Mouse (Mus musculus) embryonic facial prominence, embryonic 15.5 days (tissue): Measurements from ENCODE around the gene Srl. TPM values are rescaled to one million over a fixed set of nuclear protein-coding genes. Genes with fewer than 3 reads are reported as not detected.
A peak's percentile ranks its signal among the peaks of the same experiment; 100 is the strongest.
"Not testable (repeated sequence)": the region's sequence is repeated elsewhere in the genome, so short reads cannot be mapped to it uniquely, and the experiment has no call there.

Experiments
- ATAC-seq: fragments of 200-750 bp; cut with Nextera tagmentation; 2 replicates; pipeline ENCODE4 v1.8.0; 2017; ENCODE audit warnings: low read depth, moderate TSS enrichment; ENCODE audit not compliant: insufficient number of reproducible peaks, low FRiP score, low TSS enrichment
- H3K27ac ChIP-seq: fragments of 300-500 bp; sonication (generic); replicated peaks from 2 replicates; pipeline ENCODE4 v1.5.1; 2015; ENCODE audit warnings: mild to moderate bottlenecking, inconsistent platforms
- H3K27me3 ChIP-seq: fragments of 300-500 bp; sonication (generic); 2 replicates; pipeline ENCODE4 v1.6.1; 2015; ENCODE audit warnings: inconsistent platforms
- H3K36me3 ChIP-seq: fragments of 300-500 bp; sonication (generic); 2 replicates; pipeline ENCODE4 v1.6.1; 2015; ENCODE audit warnings: mild to moderate bottlenecking, inconsistent platforms
- H3K4me1 ChIP-seq: fragments of 300-500 bp; sonication (generic); 2 replicates; pipeline ENCODE4 v1.6.1; 2015; ENCODE audit warnings: inconsistent platforms
- H3K4me2 ChIP-seq: fragments of 300-500 bp; sonication (generic); replicated peaks from 2 replicates; pipeline ENCODE4 v1.6.1; 2015; ENCODE audit warnings: mild to moderate bottlenecking, inconsistent platforms
- H3K4me3 ChIP-seq: fragments of 300-500 bp; sonication (generic); replicated peaks from 2 replicates; pipeline ENCODE4 v1.5.1; 2015; ENCODE audit warnings: mild to moderate bottlenecking, inconsistent platforms
- H3K9ac ChIP-seq: fragments of 300-500 bp; sonication (generic); 2 replicates; pipeline ENCODE4 v1.6.1; 2015; ENCODE audit warnings: inconsistent platforms
- H3K9me3 ChIP-seq: fragments of 300-500 bp; sonication (generic); replicated peaks from 2 replicates; pipeline ENCODE4 v1.6.1; 2016; ENCODE audit warnings: inconsistent platforms
- WGBS: fragments of 180-500 bp; shearing (Covaris S2); methylation state at CpG from one replicate; pipeline ENCODE4 v1.1.7; 2015; 5-methylcytosine and 5-hydroxymethylcytosine counted together
- polyA plus RNA-seq: library from polyadenylated mRNA; unstranded; fragments of >200 nt; fragmentation: Nextera tagmentation; extraction: Ambion mirVana; gene quantifications from 2 replicates; pipeline ENCODE4 v1.2.1, GENCODE M21; 2015

The Srl gene
- polyA plus RNA-seq, 1 experiment from 2014 or later = 42.1 TPM

DNA sequence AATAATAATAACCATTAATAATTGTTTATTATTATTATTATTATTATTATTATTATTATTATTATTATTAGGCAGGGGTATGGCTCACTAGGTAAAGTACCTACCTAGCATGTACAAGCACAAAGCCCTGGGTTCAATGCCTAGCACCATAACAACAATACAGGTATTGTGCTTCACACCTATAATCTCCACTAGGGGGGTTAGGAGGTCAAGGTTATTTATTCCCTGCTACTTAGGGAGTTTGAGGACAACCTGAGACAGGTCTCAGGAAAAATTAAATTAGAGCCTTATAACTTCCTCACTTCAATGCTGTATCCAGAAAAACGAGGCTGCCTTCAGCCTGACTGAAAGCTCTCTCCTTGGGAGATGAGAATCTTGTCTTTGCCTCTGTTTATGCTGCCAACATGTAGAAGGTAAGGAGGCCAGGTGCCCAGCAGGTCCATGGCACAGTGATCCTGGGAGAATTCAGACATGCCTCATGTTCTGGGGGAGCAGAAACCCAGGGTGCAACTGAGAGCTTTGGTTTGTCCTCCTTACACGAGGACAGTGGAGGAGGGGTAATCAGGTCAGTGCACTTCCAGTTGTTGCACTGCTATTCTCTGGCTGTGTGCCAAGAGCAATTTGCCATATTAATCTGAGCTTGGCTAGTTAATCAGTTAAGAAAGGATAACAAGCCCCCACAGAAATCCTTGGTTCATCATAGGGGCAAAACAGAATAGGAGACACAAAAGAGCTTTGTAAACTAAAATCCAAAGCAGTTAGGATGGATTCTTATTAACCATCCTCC lies 48.6 kb downstream of the Srl start:
- Histone ChIP-seq H3K27me3 (no peaks in the 10 kb centered on the region), H3K4me1 (peaks cover 4% of the 10 kb centered on the region), H3K9ac (no peak overlapping the region), H3K4me2 (no peak overlapping the region), H3K4me3 (no peak overlapping the region), H3K27ac (no peak overlapping the region), H3K9me3 (no peaks in the 10 kb centered on the region), H3K36me3 (peaks cover 2% of the 10 kb centered on the region; the same call in 1 of the 2 replicates)
- ATAC-seq = no peak
- WGBS = 51% methylated on average over 2 of the region's 2 CpGs

DNA sequence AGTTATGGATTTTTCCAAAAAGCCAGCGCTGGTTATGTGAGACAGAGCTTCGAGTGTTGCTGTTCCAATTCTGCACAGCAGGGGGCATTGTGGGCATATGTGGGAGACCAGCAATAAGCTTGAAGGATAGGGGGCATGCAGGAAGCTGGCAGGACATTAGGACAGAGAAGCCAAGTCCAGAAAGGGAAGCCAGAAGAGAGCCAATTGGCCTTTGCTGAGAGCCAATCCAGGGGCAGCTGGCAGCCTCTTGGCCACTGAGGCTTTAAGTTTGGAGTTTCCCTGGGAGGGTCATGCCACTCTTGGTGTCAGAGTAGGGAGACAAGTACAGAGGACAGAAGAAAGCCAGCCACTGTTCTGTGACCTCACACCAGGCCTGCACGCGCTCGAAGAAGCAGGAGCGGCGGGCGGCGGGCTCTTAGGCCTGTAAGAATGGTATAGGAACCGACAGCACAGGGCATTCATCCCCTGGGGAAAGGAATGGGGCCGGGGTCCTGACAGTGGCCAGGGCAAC lies 52.4 kb downstream of the Srl start:
- Histone ChIP-seq H3K36me3 (peaks cover 9% of the 10 kb centered on the region), H3K4me3 (no peak overlapping the region), H3K4me1 (peaks cover 4% of the 10 kb centered on the region), H3K9me3 (no peaks in the 10 kb centered on the region), H3K9ac (no peak overlapping the region), H3K27me3 (no peaks in the 10 kb centered on the region), H3K4me2 (no peak overlapping the region), H3K27ac (peak overlapping the region; percentile 60; the same call in 1 of the 2 replicates)
- peak; percentile 55 for ATAC-seq
- WGBS = 61% methylated on average over 11 of the region's 11 CpGs

- WGBS = 75% methylated on average over 5 of the region's 5 CpGs
- Histone ChIP-seq H3K36me3 (peaks cover 16% of the 10 kb centered on the region), H3K9me3 (no peaks in the 10 kb centered on the region), H3K4me2 (no peak overlapping the region), H3K9ac (no peak overlapping the region), H3K27ac (no peak overlapping the region), H3K27me3 (no peaks in the 10 kb centered on the region), H3K4me3 (no peak overlapping the region), H3K4me1 (no peaks in the 10 kb centered on the region)
- ATAC-seq = no peak
Observed at GRCm38 (mm10) chr16:4480616-4481265, 60.9 kb downstream of the Srl start.

DNA sequence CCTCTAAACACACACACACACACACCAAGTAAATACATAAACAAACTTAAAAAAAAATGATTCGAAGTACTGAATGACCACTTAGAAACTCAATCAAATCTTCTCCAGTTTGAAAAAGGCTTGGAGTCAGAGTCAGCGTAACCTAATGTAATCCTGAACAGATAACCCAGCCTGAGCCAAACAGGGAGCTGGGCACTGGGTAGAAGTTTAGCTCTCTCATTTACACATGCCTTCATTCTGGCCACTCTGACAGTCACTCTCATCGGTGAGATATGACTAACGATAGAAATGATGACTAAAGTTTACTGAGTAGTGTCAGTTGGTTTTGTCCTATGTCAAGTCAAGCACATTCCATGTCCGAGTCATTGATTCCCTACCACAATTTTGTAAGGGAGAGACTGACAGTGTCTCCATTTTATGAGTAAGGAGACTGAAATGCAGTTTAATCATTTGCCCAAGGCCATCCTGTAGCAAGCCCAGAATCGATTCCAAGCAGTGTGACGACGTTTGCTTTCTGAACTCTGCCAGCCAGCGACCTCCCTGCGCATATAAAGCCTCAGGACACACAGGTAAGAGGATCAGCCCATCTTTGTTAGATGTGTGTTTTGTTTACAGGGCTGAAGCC lies 63.9 kb downstream of the Srl start:
- WGBS = 73% methylated on average over 10 of the region's 10 CpGs
- no peaks in the 10 kb centered on the region for H3K27me3 ChIP-seq

DNA sequence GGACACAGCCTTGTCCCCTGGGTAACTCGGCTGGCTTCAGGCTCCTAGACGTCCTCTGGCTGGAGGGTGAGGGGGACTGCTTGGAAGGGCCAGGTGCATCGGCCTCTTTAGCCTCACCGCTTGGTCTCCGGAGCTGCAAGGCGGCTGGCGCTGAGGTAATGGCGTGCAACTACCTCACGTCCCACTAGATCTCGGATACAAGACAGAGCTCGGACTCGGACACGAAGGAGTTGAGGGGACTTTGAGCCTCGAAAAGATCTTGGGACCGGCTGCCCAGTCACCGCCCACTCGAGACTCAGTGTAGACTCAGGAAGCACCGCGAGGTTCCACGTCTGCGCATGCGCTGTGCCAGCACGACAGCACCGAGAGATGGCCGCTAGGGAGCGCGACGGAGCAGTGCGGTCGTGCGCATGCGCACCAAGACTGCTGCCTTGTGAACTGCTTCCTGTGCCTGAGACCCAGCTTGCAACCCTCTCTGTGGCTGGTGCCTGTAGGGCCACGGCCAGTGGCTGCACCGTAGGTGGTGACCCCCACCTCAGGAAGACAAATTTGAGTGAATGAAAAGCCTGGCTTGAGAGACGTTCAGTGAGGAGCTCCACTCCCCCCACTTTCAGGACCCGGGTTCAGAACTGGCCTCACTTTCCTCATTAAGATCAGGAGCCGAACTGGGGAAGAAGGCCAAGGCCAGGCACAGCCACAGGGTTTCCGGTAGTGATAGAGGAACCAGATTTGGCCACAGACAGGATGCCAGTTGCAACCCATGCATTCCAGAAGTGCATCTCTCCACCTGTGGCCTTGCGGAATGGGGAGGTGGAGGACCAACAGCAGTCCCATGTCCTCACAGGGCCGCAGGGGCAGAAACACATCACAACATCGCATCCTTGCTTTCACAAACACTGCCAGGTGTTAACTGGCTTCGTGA lies 66.5 kb downstream of the Srl start:
- H3K27me3 ChIP-seq = no peaks in the 10 kb centered on the region
- 0 out of 2 replicates have a peak, but pooled peaks cover 4% of the 10 kb centered on the region for H3K36me3 ChIP-seq
- peak overlapping the region; percentile 63 for H3K9ac ChIP-seq
- H3K4me1 ChIP-seq = peaks cover 15% of the 10 kb centered on the region; the same call in 1 of the 2 replicates
- peak overlapping the region; percentile 78 for H3K27ac ChIP-seq
- peak; percentile 91 for ATAC-seq
- WGBS = 15% methylated on average over 42 of the region's 42 CpGs
- no peaks in the 10 kb centered on the region for H3K9me3 ChIP-seq
- peak overlapping the region; percentile 59 for H3K4me3 ChIP-seq
- peak overlapping the region; percentile 80 for H3K4me2 ChIP-seq

More for the DNA sequence above, 63.9 kb downstream of the Srl start:
- Histone ChIP-seq H3K4me2 (no peak overlapping the region), H3K4me1 (peaks cover 14% of the 10 kb centered on the region; the same call in 1 of the 2 replicates), H3K4me3 (no peak overlapping the region), H3K9ac (no peak overlapping the region), H3K36me3 (peaks cover 10% of the 10 kb centered on the region; the same call in 1 of the 2 replicates), H3K9me3 (no peaks in the 10 kb centered on the region), H3K27ac (no peak overlapping the region)
- no peak for ATAC-seq

GRCm38 (mm10) chr16:4474040-4474881 lies 67.4 kb downstream of the Srl start:
- H3K9me3 ChIP-seq, H3K27me3 ChIP-seq, H3K36me3 ChIP-seq: not testable (repeated sequence)
- Histone ChIP-seq H3K9ac (peak overlapping the region; percentile 63), H3K4me1 (peaks cover 15% of the 10 kb centered on the region; the same call in 1 of the 2 replicates), H3K27ac (peak overlapping the region; percentile 78), H3K4me3 (peak overlapping the region; percentile 59), H3K4me2 (peak overlapping the region; percentile 80)
- 59% methylated on average over 10 of the region's 10 CpGs for WGBS
- ATAC-seq = peak; percentile 22; the same call in 1 of the 2 replicates

DNA sequence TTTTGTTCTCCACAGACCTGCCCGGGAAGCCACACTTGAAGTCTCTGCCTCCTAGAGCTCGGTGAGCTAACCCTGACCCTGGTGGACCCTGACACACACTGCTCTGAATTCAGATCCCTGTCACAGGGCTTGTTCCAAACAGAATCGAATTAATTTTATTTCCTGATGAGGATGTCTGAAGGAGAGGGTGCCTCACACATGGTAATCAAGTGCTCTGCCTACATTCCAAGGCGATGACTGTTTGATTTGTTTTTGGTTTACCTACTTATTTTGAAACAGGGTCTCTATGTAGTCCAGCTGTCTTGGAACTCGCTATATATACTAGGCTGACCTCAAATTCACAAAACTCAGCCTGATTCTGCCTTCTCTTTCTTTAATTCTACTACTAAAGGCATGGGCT lies 68.4 kb downstream of the Srl start:
- 59% methylated on average over 5 of the region's 5 CpGs for WGBS
- no peaks in the 10 kb centered on the region for H3K36me3 ChIP-seq
- no peak for ATAC-seq
- peak overlapping the region; percentile 40 for H3K27ac ChIP-seq
- H3K4me3 ChIP-seq = no peak overlapping the region
- H3K9me3 ChIP-seq = no peaks in the 10 kb centered on the region
- no peaks in the 10 kb centered on the region for H3K27me3 ChIP-seq
- peaks cover 15% of the 10 kb centered on the region; the same call in 1 of the 2 replicates for H3K4me1 ChIP-seq
- H3K4me2 ChIP-seq = no peak overlapping the region
- H3K9ac ChIP-seq = no peak overlapping the region

- Histone ChIP-seq H3K27ac (peak overlapping the region; percentile 40), H3K4me2 (no peak overlapping the region), H3K4me1 (peaks cover 15% of the 10 kb centered on the region; the same call in 1 of the 2 replicates), H3K36me3 (no peaks in the 10 kb centered on the region), H3K27me3 (no peaks in the 10 kb centered on the region), H3K9me3 (no peaks in the 10 kb centered on the region), H3K4me3 (no peak overlapping the region), H3K9ac (no peak overlapping the region)
- 50% methylated on average over 3 of the region's 3 CpGs for WGBS
- ATAC-seq = no peak
Observed at GRCm38 (mm10) chr16:4472687-4473086, 68.9 kb downstream of the Srl start.

GRCm38 (mm10) chr16:4469599-4470352 lies 71.8 kb downstream of the Srl start:
- peaks cover 14% of the 10 kb centered on the region; the same call in 1 of the 2 replicates for H3K4me1 ChIP-seq
- no peak overlapping the region for H3K4me3 ChIP-seq
- H3K4me2 ChIP-seq = no peak overlapping the region
- no peaks in the 10 kb centered on the region for H3K27me3 ChIP-seq
- H3K9ac ChIP-seq = no peak overlapping the region
- 60% methylated on average over 10 of the region's 10 CpGs for WGBS
- H3K36me3 ChIP-seq = no peaks in the 10 kb centered on the region
- no peak overlapping the region for H3K27ac ChIP-seq
- ATAC-seq = peak; percentile 39; the same call in 1 of the 2 replicates
- H3K9me3 ChIP-seq = no peaks in the 10 kb centered on the region
